Mouse (Mus musculus) left cerebral cortex, postnatal 25 days (tissue): ENCODE results near the gene Catsper4. TPM values are rescaled to one million over a fixed set of nuclear protein-coding genes. Genes with fewer than 3 reads are reported as not detected.

ENCODE experiments used
- DNase-seq, 2 experiments: peaks; one replicate each; pipeline ENCODE4 v3.0.0; 2022; ENCODE audit warnings: low spot score in 2 of 2, mixed read lengths in 1 of 2
- intact Hi-C: fragments of 180-260 bp; cut with DNase I; formaldehyde crosslinking; loops from one replicate; pipeline ENCODE4 v1.15.1; 2025
- total RNA-seq, 2 experiments: library from RNA; stranded (reverse); gene quantifications; 2 replicates each; pipeline ENCODE4 v1.2.3; 2021

Gene Catsper4
- total RNA-seq, 2 experiments from 2014 or later: not detected

DNA sequence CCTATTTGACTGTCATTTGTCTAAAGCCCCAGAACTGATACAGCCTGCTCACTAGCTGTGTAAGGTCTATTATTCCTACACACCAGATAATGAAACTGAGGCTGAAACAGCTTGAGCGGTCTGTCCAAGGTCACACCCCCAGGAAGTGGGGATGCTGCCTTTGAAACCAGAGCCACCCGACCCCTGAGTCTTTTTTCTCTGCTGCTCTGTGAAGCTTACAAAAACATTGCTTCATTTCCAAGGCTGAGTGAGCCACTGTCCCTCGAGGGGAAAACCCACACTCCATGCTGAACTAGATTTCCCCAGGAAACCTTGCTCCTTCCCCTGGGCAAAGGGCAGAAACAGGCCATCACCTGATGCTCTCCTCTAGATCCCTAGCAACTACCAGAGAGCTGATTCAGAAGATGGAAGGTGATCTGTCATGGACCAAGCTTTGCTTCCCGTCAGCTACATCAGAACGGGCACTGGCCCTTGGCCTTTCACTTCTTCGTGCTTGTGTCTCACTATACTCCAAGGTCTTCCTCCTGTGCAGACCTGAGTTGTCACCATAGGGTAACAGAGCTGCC, 20.6 kb downstream of the Catsper4 start:
- intact Hi-C loops: no loop called here
- DNase-seq: no peak

DNA sequence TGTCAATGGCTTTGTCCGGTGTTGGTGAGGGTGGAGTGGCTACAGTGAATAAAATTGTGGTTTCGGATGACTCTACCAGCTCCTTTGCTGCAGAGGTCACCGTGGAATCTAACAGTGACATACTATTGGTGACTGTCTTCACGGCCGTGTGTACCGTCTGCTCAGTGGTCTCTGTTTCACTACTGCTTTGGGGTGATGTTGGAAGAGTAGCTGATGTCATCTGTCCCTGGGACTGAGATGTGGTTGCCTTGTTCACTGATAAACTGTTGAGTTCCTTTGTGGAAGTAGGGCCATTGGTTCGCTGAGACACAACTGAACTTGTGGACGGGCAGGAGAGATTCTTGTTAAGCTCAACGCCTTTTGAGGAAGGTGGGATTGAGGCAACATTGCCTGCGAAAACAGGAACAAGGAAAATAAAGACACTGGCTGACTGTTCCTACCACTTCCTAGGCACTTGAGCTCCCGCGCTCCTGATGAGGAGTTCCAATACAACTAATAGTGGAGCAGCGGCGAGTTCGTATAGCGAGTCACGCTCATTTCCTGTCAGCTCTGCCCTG, 23.8 kb downstream of the Catsper4 start:
- no peak for DNase-seq
- intact Hi-C loops: no loop called here

DNA sequence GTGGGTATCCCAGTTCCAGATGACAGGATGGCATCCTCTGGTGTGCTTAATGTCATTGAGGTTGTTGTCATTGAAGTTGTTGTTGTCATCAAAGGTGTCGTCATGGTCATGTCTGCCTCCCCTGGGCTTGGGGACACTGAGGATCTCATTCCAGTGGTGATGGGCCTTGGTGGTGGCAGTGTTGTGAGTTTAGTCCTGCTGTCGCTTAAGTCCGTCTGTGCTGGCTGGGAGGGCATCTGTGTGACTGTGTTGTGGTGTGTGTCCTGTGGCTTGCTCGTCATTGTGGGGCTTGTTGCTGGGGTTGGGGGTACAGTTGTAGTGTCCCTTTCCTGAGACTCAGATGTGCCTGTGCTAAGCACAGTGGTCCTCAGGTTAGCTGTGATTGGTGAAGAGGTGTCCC, 24.3 kb downstream of the Catsper4 start, which contains the start of gene Gm7534:
Gene Gm7534 (minus strand): TSS at position 101 of the 400 bp plus-strand sequence.
- DNase-seq: no peak
- intact Hi-C loops: no loop called here

DNA sequence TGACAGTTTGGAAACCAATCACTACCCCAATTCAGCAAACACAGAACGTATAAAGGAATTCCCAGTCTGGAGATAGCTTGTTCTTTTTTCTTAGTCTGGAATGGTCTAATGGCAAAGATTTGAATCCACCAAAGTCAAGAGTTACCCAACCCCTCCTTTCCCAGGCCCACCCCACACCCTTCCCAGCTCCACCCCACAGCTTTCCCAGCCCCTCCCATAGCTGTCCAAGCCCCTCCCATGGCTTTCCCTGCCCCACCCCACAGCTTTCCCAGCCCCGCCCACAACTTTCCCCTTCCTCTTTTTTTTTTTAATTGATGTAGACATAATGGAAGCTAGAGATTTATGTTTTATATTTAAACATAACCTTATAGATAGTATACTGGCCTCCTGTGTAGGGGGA, 27.8 kb downstream of the Catsper4 start:
- no peak for DNase-seq
- intact Hi-C loops: loop anchor here (5.0 kb wide), 1 partner anchor 33 kb away; no protein-coding TSS in a partner anchor

DNA sequence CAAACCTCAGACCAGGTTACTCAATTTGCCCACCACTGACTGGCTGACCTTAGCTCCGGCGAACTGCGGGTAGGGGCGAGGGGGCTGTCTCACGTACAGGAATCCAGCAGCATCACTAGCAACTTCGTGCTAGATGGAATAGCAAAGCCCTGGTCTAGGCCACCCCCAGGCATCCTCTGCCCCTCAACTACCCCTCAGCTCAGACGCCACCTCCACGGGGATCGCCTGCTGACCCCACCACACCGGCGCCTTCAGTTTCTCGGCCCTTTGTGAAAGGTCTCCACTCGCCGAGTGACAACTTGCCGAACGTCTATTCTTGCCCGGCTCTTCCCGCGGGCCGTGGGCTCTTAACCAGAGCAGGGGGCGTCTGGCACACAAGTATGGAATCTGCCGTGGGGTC, 40.9 kb downstream of the Catsper4 start:
- no peak for DNase-seq
- intact Hi-C loops: loop anchor here (2.0 kb wide), 1 partner anchor 59 kb away; the partner anchor contains the start of gene Zfp593

DNA sequence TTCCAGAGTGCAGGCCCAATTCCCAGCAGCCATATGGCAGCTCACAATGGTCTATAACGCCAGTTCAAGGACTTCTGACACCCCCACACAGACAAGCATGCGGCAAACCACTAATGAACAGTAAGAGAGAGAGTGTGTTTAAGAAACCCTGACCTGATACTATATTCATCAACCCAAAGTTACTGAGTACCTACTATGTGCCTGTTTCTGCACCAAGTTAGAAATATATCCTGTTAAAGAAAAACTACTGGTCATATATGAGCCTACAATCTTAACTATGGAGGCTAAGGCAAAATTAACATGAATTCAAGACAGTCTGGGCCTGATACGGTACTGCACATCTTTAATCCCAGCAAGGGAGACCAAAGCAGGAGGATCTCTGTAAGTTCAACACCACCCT, 41.6 kb downstream of the Catsper4 start:
- DNase-seq: no peak
- intact Hi-C loops: no loop called here

DNA sequence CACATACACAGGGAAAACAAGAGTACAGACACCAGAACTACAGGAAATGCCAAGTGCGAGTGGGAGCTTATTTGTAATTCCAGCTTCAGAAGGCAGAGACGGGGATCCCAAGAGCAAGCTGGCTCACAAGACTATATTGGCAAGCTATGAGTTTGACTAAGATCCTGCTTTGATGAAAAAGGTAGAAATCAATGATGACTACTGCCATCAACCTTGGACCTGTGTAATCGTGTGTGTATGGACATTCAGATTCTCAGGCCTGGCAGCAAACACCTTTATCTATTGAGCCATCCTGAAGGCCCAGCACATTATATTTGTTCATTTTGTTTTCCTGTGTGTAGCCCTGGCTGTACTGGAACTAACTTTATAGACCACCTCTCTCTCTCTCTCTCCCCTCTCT, 43.5 kb downstream of the Catsper4 start:
- intact Hi-C loops: no loop called here
- no peak for DNase-seq

DNA sequence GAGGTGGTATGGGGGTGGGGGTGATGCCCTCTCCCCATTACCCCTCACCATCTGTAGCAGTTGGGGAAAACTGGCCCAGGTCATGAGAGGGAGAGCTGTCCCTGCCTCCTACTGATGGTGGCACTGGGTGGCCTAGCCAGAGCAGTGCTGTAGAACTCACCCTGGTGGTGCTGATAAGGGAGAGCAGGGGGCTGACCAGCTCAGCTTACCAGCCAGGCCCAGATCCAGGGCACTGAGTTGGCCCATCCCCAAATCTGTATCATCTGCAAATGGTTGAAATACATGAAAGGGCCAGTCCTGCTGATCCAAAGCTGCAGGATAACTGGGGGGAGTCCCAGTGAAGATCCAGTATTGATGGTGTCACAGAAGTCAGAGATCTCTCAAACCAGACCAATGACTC, 45.4 kb downstream of the Catsper4 start:
- intact Hi-C loops: no loop called here
- DNase-seq: no peak

DNA sequence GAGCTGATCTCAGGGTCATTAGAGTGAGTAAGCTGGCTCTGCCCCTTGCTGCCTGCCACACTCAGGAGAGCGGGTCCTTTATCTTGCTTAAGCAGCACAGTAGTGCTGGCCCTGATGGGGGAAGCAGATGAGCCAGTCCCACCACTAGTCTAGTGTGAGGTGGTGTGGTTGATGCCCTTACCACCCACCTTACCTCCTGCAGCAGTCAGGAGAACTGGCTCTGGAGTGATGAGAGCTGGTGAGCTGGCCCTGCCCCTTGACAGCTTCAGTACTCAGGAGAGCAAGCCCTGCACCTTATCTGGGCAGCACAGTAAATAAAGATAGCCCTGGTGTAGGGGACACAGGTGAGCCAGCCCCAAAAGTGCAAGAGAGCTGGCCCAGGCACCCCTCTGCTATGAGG, 46.1 kb downstream of the Catsper4 start:
- intact Hi-C loops: no loop called here
- DNase-seq: no peak

DNA sequence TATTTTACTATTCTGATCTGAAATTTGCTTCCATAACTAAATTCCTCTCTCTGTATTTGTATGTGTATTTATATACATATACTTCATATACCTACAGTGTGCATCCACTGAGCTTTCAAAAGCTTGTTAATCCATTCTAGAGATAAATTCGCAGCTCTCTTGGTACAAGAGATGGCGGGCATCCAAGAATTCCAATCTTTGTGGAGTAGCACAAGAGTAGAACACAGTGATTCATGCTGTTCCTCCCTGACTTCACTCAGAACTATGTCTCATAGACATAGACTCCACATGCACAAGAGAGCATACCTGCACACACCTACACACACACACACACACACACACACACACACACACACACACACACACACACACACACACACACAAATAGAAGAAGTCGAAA, 54.8 kb downstream of the Catsper4 start:
- intact Hi-C loops: no loop called here
- peak; percentile 35 to 68 for DNase-seq

DNA sequence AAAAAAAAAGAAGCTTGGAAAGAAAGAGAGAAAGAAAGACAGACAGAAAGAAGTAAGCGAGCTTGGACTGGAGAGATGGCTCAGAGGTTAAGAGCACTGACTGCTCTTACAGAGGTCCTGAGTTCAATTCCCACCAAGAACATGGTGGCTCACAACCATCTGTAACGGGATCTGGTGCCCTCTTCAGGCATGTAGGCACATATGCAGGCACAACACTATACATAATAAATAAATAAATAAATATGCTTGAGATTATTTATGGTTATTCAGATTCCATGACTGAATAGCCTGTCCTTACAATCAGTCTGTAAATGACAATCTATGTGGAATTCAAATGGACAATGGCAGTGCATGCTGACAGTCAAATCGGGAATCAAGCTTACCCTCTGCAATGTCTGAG, 60.3 kb downstream of the Catsper4 start:
- intact Hi-C loops: no loop called here
- DNase-seq: no peak

DNA sequence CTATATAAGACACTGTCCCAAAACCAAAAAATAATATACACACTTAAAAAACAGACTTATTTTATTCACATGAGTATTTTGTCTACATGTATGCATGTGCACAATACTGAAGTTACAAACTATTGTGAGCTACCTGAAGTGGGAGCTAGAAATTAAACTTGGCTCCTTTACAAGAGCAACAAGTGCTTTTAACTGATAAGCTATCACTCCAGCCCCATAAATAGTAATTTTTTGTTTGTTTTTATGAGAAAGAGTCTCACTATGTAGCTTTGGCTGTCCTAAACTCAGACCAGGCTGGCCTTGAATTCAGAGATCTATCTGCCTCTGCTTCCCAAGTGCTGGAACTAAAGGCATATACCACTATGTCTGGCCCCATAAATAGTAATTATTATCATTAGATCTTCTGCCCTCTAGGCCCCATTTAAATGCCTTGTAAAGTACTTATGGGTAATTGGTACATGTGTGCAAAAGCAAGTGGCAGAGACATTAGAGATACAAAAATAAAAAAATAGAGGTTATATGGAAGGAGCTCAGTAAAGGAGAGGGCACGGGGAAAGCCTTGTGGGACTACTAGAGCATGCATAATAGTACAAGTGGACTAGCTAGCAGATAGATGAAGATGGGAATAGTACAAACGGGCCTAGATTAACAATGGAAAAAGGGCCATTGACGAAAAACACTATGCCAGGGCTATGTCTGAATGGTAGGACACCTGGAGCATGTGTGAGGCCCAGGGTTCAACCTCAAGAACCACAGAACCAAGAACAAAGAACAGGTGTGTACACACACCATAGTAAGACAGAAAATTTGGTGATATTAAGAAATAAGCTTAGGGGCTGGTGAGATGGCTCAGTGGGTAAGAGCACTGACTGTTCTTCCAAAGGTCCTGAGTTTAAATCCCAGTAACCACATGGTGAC, 61.4 kb downstream of the Catsper4 start:
- intact Hi-C loops: no loop called here
- DNase-seq: no peak

DNA sequence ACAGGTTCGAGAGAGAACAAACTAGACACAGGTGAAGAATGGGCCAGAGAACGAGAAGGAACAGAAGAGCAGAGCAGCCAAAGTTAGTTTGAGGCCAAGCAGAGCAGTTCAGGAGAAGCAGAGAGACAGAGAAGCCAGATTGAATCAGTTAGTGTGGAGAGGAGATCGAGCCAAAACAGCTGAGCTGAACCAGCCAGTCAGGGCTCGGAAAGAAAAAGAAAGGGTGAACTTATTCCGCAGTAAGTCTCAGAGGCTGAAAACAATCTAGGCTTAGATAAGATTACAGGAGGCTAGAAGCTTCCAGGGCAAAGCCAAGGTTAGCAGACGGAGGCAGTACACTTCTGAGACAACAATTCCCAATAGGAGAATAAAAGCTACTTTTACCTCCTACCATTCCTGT, 62.2 kb downstream of the Catsper4 start:
- no peak for DNase-seq
- intact Hi-C loops: no loop called here

DNA sequence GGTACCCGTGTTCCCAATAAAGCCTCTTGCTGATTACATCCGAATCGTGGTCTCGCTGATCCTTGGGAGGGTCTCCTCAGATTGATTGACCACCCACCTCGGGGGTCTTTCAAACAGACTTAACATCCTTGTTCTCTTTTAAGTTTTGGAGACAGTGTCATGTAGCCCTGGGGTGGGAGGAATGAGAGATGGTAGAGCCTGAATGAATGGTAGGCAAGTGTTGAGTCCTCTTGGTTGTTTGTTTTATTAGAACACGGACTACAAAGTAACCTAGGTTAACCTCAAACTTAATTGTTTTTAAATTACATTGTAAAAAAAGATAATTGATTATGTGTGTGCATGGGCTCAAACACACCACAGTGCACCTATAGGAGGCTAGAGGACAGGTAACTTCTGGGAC, 62.6 kb downstream of the Catsper4 start:
- intact Hi-C loops: no loop called here
- DNase-seq: no peak

Other genes with a start within 250 kb of the Catsper4 start
- gene Dhdds, start 226.5 kb downstream of the Catsper4 start, total RNA-seq: 10 to 100 TPM; 60.5 to 66.1 TPM
- gene Lin28a, start 208.5 kb downstream of the Catsper4 start, total RNA-seq: not detected
- not detected for gene Zfp683, start 173.5 kb downstream of the Catsper4 start, total RNA-seq
- gene Crybg2, start 166.6 kb downstream of the Catsper4 start, total RNA-seq: 1 to 10 TPM; 1.8 to 2.7 TPM
- 1 to 10 TPM; 1.6 to 3.4 TPM for gene Cd52, start 132.3 kb downstream of the Catsper4 start, total RNA-seq
- gene Ubxn11, start 124.8 kb downstream of the Catsper4 start, total RNA-seq: 10 to 100 TPM; 29.5 to 34.7 TPM
- gene Sh3bgrl3, start 98.6 kb downstream of the Catsper4 start, total RNA-seq: 100 to 1,000 TPM; 212 to 218 TPM
- 10 to 100 TPM; 12.2 to 13.6 TPM for gene Cep85, start 40.3 kb downstream of the Catsper4 start, total RNA-seq
- not detected for gene Gm7534, start 24.4 kb downstream of the Catsper4 start, total RNA-seq
- gene Cnksr1, start 11.0 kb upstream of the Catsper4 start, total RNA-seq: under 1 TPM; 0.23 to 0.46 TPM
- gene E130218I03Rik, start 16.3 kb upstream of the Catsper4 start, total RNA-seq: not detected
- gene Zfp593, start 18.2 kb upstream of the Catsper4 start, total RNA-seq: 10 to 100 TPM; 10.3 to 10.5 TPM
- gene Gm30191, start 19.6 kb upstream of the Catsper4 start, total RNA-seq: not detected
- gene Grrp1, start 26.7 kb upstream of the Catsper4 start, total RNA-seq: 1 to 10 TPM; 4.0 TPM
- gene Pdik1l, start 60.5 kb upstream of the Catsper4 start, total RNA-seq: 10 to 100 TPM; 18.6 to 19.8 TPM
- under 1 TPM; 0.32 to 0.39 TPM for gene Trim63, start 87.7 kb upstream of the Catsper4 start, total RNA-seq
- not detected for gene Slc30a2, start 115.8 kb upstream of the Catsper4 start, total RNA-seq
- 10 to 100 TPM; 49.2 to 52.5 TPM for gene Extl1, start 156.5 kb upstream of the Catsper4 start, total RNA-seq
- gene Pafah2, start 168.9 kb upstream of the Catsper4 start, total RNA-seq: 1 to 10 TPM; 5.3 to 9.1 TPM
- 1,000 to 10,000 TPM in 1 of 2 experiments, 100 to 1,000 TPM in 1; 940 to 1,084 TPM for gene Stmn1, start 240.9 kb upstream of the Catsper4 start, total RNA-seq